Mouse (Mus musculus) ES-Bruce4 (cell line): Measurements from ENCODE around the gene D1Ertd622e.

Source experiments
- CTCF ChIP-seq: IDR thresholded peaks from one replicate; pipeline ENCODE4 v1.8.1; 2011; ENCODE audit warnings: low read depth, low read length
- EP300 ChIP-seq: IDR thresholded peaks from 2 replicates; pipeline ENCODE4 v1.6.1; 2011; ENCODE audit warnings: low read depth, low read length; ENCODE audit not compliant: insufficient read depth
- POLR2A ChIP-seq: IDR thresholded peaks from one replicate; pipeline ENCODE4 v1.8.1; 2011; ENCODE audit warnings: low read length; ENCODE audit not compliant: insufficient read depth

DNA sequence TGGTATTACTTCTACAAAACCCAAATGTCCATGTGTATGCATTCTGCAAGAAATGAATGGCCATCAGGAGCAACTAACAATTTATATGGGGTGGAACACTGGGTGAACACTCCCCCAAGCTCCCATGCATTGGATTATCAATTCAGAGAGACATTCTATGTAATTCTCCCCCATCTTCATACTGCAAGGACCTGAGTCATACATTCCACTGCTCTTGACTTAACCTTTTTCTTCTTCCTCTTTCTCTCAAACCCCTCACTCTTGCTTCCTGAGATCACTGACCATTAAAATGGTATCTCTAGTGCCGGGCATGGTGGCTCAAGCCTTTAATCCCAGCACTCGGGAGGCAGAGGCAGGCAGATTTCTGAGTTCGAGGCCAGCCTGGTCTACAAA is 83.9 kb downstream of the D1Ertd622e start:
- TF ChIP-seq CTCF (no peak), EP300 (no peak), POLR2A (no peak)
